Mouse (Mus musculus): ENCODE measurements around the gene Dynll2. TPM values are rescaled to one million over a fixed set of nuclear protein-coding genes. Genes with fewer than 3 reads are reported as not detected.
A peak's percentile ranks its signal among the peaks of the same experiment; 100 is the strongest.
"Not testable (repeated sequence)": the region's sequence is repeated elsewhere in the genome, so short reads cannot be mapped to it uniquely, and the experiment has no call there.

The Dynll2 gene
- total RNA-seq, 2 experiments from 2014 or later: 124 to 136 TPM

DNA sequence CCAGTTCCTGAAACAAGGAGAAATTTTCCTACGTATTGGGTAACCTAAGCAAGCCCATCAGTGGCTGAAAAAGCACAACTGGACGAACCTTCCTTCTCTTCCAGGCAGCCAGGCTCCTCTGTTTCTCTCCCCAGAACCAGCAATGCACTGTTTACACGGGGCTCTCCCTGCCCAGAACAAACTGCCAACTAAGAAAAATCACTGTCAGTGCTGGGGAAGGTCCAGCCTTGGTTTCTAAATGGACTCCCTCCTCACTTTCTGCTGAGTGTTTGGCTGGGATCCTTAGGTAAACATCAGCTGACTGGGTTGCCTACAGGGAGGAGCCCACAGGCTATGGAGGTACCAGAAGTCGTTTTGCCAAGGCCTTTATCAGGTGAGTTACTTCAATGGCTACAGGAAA, 4.5 kb upstream of the Dynll2 start:
- DNase-seq: no peak

DNA sequence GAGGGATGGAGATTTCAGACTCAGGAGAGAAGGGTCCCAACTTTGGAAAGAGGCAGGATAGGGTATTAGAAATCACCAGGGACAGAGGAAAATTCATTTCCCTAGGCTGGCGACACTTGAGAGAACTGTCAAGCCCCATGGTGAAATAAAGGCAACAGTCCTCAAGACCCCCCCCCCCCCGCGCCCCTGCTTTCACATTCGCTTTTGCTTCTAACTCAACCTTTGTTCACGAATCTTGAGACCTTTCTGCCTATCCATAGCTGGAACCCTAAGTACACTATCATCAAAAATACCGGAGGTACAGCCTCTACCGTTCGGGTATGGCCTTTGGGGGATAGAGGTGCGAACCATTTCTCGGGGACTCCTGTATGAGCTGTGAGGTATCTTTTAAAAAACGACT, 528 bp upstream of the Dynll2 start:
- DNase-seq: no peak

DNA sequence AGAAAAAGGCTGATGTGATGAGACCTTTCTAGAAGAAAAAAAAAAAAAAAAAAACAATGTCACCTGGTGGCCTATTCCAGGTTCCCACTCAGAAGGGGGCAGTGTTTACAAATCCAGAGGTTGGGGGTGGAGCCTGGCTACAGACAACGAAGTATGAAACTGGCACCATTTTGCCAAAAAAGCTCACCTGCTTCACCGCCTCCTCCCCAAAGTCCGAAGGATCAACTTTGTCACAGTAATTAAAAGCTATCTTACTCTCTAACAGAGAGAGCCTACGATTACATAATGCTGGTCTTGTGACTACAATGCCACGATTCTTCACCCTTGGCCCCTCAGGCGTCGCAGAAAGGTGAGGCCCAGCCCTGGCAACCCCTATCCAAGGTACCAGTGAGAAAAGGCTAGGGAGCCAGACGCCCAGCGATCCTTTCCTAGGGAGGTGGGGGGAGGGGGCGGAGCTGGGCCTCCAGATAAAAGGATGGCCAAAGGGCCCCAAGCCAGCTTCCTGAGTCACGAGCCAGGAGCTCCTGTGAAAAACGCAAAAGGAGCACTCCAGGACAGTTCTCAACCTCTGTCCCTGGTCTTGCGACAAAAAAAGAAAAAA, 1.1 kb downstream of the Dynll2 start:
- DNase-seq: peak; percentile 91

DNA sequence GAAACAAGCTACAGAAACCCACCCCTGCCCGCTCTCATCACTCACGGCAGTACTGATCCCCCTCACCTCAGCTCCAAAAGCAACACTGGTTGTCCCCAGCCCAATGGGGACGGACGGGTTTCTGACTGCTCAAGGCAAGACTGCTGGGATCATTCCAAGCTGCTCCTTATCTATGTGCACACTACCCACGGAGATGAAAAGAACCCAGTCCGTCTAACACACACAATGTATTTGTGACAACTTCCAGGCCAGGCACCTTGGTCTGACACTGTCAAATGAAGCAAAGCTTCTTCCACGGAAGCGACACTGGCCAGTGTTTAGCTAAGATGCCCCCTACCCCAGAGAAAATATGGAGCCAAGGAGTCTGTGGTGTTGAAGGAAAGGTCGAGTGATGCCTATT, 1.7 kb downstream of the Dynll2 start:
- no peak for DNase-seq

DNA sequence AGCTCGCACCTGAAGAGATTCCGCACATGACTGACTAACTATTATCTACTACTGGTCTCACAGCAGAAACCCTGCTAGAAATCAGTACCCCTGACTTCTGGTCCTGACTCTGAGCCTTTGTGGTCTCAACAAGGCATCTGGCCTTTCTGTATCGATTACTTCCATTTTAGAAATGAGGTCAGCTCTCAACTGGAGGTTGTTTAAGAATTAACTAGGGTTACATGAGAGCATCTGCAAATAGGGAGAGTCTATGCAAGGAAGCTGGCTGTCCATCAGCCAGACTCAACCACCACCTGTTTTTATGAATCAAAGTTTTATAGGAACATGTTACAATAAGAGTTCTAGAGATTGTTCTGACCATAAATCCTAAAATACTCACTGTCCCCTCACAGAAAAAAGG, 2.8 kb downstream of the Dynll2 start:
- DNase-seq: no peak

DNA sequence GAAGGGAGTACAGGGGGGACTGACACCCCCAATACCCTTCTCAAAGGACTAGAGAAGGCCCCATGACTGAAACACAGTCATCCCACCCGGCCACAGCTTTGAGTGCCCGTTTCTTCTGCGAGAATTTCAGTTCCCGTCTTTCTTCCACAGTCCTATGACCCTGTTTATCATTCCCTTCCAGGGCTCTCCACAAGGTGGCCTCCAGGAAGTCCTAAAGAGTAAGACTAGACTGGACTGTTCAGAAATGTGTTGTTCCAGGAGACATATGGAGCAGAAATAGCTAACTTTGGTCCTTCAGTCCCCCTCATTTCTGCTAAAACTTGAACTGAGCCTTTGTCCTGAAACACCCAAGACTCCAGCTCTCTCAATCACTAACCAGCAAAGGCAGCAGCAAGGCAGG, 8.4 kb downstream of the Dynll2 start:
- no peak for DNase-seq

DNA sequence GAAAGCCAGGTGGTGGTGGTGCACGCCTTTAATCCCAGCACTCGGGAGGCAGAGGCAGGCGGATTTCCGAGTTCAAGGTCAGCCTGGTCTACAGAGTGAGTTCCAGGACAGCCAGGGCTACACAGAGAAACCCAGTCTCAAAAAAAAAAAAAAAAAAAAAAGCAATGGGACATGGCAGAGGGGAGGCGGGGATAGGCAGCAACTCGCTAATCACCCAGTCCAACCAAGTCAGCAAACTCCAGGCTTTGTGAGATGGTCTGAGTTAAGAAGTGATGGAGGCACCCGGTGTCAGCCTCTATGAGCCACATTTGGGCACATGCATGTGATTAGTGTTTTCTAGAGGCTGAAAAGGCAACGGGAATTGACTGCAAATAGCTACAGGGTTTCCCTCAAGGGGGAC, 10.3 kb downstream of the Dynll2 start:
- not testable (repeated sequence) for DNase-seq

DNA sequence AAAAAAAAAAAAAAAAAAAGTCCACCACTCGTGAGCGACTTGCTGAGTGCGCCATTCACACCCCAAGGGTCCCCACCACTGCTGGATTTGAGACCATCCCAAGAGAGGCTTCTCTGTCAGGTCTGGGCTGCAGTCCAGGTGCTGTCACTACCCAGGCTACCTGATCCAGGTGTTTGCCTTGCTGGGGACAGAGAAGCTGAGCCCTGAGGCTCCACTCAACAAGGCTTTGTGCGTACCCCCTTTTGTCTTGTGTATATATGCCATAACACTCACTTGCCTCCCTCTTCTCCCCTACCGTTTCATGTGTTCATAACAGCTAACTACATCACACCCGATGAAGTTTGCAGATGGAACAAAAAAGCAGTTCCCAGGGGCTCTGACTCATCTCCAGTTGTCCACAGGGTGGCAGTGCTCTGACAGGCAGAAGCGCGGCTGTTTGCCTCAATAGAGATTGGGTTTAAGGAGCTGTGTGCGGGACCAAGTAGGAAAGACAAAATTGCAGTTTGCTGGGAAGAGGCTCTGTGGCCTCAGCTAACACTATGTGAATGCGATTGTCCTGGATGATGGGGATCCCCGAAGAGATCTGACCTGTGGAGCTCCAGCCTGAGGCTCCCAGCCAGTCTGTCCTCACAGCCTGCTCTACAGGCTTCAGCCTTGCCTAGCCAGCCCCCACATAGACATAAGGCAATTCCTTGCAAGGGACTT, 12.7 kb downstream of the Dynll2 start:
- peak; percentile 66 for DNase-seq

DNA sequence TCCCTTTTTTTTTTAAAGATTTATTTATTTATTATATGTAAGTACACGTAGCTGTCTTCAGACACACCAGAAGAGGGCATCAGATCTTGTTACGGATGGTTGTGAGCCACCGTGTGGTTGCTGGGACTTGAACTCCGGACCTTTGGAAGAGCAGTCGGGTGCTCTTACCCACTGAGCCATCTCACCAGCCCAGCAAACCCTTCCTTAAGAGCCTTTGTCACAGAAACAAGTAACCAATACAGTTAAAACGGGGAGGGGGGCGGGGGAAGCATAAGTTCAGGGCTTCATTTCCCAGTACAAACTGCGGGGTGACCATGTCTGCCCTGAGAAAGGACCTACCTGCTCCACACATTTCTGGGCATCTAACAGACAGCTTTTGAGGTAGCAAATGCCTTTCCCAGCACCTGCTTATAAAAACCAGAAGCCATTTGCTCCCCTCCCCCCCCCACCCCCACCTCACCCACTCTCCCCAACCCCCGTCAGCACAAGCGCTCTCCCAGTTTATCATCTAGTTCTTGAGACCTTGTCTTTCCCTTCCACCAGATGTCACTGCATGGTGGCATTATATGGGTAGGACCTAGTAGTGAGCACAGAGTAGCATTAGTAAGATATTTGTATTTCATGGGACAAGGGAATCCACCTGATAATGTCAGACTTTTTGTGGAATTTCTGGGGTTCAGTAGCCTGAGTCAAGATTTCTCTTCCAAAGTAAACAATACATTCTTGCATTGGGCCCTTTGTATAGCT, 13.6 kb downstream of the Dynll2 start:
- DNase-seq: no peak

DNA sequence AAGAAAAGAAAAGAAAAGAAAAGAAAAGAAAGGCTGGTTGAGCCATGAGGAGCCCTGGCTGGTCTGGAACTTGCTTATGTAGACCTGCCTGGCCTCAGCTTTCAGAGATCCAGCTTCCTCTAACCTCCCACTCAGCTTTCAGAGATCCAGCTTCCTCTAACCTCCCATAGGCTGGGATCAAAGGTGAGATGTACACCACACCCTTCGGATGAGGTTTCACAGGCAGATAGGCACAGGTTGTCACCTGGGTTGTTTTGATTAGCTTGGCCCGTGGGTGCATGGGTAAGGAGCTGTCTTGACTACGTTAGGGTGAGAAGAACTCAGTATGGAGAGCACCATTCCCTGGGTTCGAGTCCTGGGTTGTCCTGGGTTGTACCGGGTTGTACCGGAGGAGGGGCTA, 14.5 kb downstream of the Dynll2 start:
- DNase-seq: no peak

DNA sequence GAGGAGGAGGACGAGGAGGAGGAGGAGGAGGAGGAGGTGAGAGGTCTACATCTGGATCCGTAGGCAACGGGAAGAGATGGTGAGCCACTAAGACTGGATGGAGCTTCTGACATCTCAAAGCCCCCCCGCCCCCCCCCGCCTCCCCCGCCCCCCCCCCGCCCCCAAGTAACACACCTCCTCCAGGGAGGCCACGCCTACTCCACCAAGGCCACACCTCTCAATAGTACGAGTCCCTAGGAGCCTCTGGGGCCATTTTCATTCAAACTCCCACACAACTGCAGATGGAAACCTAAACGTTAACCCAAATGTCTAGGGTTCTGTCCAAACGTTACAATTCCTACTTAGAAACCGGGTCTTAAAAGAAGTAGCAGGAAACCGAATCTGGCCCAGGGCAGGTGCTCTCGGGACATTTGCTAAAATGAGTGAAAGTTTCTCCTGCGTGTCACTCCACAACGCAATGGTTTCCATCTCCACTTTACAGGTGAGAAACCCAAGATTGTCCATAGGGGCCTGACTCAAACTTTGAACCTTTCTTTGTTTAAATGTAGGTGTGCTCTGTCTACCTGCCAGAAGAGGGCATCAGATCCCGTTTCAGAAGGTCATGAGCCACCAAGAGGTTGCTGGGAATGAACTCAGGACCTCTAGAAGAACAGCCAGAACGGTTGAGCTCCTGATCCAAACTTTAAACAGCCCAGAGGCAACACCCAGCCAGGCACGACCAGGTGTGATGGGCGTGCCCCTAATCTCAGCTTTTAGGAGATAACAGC, 18.8 kb downstream of the Dynll2 start:
- no peak for DNase-seq

DNA sequence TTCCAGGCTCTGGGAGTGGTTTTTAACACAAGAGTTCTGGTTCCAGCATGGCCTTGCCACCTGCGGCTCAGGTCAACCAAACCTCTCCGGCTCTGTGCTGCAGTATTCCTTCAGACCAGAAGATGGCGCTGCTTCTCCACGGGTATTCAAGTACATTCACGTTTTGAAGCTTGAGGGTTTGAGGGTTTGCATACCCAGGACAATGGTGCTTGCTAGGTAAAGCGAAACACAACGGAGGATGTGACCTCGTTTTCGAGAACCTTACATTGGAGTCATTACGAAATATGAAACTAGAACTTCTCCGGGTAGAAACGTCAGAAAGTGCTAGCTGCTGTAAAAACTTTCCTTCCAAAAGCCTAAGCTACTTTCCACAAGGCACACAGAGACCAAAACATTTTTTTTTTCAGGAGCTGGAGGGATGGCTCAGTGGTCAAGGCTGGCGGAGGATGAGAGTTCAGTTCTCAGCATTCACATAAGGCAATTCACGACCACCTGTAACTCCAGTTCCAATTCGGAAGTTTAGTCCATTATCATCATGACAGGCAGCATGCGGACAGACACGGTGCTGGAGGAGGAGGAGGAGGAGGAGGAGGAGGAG, 19.5 kb downstream of the Dynll2 start:
- DNase-seq: peak; percentile 88

DNA sequence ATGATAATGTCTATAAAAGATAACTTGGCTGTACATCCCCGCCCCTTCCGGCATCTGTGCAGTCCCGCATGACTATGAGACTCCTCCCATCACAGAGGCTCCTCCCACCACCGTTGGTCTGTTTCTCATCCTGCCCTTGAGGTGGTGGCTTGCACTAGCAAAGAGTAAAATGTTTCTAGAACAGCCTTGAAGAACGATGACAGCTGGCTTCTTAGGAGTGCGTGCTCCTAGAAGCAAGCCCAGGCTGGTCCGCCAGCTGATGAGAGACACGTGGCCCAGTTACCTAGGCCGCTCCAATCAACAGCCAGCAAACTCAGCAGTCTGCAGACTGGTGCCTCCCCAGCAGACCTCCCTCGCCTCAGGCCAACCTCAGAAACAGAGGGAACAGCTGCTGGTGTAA, 21.1 kb downstream of the Dynll2 start:
- no peak for DNase-seq

DNA sequence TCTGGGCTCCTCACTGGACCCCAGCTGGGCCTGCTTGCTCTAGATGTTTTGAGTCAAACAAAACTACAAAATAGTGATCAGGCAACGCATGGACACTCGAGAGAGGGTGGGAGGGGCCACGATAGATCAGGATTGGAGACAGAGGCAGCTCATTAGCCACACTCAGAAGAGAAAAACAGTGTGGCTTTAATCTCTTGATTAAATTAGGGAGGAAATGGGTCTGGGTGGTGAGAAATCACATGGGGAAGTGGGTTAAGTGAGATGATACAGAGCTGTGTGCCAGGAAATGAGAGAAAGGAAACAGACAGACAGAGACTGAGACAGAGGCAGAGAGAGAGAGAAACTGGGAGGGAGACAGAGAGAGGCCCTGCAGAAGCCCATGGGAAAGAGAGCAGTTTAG, 22.0 kb downstream of the Dynll2 start:
- DNase-seq: no peak

DNA sequence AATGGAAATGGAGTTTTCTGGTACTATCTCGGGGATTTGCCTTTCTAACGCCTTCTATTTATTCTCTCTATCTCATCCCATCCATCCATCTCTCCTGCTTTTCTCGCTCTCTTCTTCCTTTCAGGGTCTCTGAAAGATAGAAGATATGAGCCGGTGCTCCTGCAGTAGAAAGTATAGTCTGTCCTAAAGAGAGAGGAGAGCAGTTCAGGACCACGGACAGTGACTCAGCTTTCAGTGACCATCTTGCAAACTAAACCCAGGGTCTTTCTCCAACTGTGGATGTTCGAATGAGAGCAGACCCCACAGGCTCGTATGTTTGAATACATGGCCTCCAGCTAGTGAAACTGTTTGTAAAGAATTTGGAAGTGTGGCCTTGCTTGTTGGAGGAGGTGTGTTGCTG, 30.3 kb downstream of the Dynll2 start:
- peak; percentile 46 for DNase-seq

DNA sequence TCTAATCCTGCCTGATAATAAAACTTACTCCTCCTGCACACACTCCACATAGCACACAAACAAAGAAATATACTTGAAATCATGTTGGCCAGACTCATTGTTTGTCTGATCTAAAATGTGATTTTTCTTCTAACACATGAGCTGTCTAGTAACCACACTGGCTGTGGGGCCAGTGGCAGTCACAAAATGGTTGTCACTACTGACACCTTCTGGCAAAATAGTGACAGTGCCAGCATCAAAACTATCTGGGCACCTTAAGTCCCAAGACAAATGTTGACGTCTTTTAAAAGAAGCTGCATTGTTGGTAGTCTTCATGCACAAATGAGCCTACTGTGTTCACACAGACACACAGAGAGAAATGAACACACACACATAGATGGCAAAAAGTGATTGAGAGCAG, 32.2 kb downstream of the Dynll2 start:
- no peak for DNase-seq

DNA sequence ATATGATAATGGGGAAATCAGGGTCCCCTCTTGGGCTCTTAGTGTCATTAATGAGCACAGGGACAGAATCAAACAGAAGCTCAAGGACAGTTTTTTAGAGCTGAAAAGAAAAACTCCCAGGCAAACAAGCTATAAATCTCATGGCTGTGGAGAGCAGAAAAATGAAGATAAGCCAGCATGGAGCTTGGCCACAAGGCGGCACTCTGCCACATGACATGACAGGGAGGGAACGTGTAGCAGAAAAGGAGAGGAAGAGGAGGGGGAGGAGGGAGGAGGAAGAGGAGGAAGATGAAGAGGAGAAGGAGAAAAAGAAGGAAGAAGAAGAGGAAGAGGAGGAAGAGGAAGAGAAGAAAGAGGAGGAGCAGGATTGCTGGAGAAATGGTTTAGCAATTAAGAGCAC, 37.3 kb downstream of the Dynll2 start:
- peak; percentile 34 for DNase-seq

DNA sequence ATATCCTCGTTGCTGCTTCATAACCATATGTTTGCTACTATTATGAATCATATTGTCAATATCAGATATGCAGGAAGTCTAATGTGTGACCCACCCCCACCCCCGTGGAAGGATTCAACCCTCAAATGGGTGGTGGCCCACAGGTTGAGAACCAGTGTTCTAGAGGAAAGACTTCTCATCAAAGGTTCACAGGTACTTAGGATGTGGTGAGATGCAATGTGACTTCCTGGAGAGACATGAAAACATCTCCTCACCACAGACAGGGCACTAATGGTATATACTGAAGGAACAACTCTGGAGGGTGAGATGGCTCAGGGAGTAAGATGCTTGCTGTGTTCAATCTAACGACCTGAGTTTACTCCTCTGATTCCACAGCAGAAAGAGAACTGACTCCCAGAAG, 51.9 kb downstream of the Dynll2 start:
- DNase-seq: no peak

DNA sequence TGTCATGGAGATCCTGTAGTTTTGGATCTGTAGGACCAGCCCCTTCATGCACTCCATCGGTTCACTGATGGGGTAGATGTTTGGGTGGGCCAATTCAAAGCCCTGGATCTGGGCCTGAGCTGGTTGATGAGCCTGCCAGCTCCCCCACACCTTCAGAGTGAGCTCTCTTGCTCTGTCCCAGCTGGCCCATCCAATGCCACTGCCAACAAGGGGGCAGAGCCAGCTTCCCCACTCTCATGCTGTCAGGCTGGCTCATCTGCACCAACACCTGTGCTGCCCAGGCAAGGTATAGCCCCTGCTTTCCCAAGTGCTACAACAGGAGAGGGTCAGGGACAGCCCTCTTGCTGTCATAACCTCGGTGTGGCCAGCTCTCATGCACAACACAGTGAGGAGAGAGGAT, 53.6 kb downstream of the Dynll2 start:
- DNase-seq: no peak

DNA sequence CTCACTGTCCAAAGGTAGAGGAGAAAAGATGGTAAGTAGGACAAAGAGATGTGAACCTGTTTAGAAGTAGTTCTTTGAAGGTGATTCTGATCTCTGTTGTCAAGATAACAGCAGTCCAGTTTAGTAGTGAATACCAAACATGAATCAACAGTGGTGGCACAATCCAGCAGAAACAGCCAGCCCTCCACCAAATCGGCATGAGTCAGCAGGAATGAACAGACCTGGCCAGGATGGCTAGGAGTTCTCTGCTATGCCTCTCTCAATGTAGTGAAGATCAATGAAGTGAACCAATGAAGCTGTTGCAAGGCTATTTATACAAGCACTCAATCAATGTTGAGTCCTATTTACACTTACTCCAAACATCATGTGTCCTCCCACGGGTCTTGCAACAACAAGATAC, 57.0 kb downstream of the Dynll2 start:
- DNase-seq: no peak
